Mouse (Mus musculus) limb, embryonic 13.5 days (tissue): ENCODE data around the gene Cdk19. TPM values are rescaled to one million over a fixed set of nuclear protein-coding genes. Genes with fewer than 3 reads are reported as not detected.
A peak's percentile ranks its signal among the peaks of the same experiment; 100 is the strongest.

ENCODE experiments used
- ATAC-seq: fragments of 200-750 bp; cut with Nextera tagmentation; 2 replicates; pipeline ENCODE4 v1.8.0; 2017; ENCODE audit warnings: low read depth, moderate number of reproducible peaks, moderate TSS enrichment; ENCODE audit not compliant: low FRiP score
- H3K27ac ChIP-seq: fragments of 300-500 bp; sonication (generic); 2 replicates; pipeline ENCODE4 v1.5.1; 2015; ENCODE audit warnings: inconsistent platforms, mild to moderate bottlenecking, moderate library complexity
- H3K27me3 ChIP-seq: fragments of 300-500 bp; sonication (generic); 2 replicates; pipeline ENCODE4 v1.6.1; 2015; ENCODE audit warnings: mild to moderate bottlenecking, inconsistent platforms
- H3K36me3 ChIP-seq: fragments of 300-500 bp; sonication (generic); 2 replicates; pipeline ENCODE4 v1.6.1; 2015; ENCODE audit warnings: inconsistent platforms, mild to moderate bottlenecking, moderate library complexity
- H3K4me1 ChIP-seq: fragments of 300-500 bp; sonication (generic); 2 replicates; pipeline ENCODE4 v1.6.1; 2015; ENCODE audit warnings: inconsistent platforms
- H3K4me2 ChIP-seq: fragments of 300-500 bp; sonication (generic); replicated peaks from 2 replicates; pipeline ENCODE4 v1.6.1; 2015; ENCODE audit warnings: inconsistent platforms, mild to moderate bottlenecking, moderate library complexity
- H3K4me3 ChIP-seq: fragments of 300-500 bp; sonication (generic); 2 replicates; pipeline ENCODE4 v1.5.1; 2015; ENCODE audit warnings: moderate library complexity, mild to moderate bottlenecking, inconsistent platforms
- H3K9ac ChIP-seq: fragments of 300-500 bp; sonication (generic); 2 replicates; pipeline ENCODE4 v1.6.1; 2015; ENCODE audit warnings: mild to moderate bottlenecking, inconsistent platforms
- H3K9me3 ChIP-seq: fragments of 300-500 bp; sonication (generic); 2 replicates; pipeline ENCODE4 v1.6.1; 2016; ENCODE audit warnings: inconsistent platforms
- WGBS: fragments of 180-500 bp; shearing (Covaris S2); methylation state at CpG from one replicate; pipeline ENCODE4 v1.1.7; 2015; 5-methylcytosine and 5-hydroxymethylcytosine counted together
- polyA plus RNA-seq: library from polyadenylated mRNA; unstranded; fragments of >200 nt; fragmentation: Nextera tagmentation; extraction: Ambion mirVana; gene quantifications from 2 replicates; pipeline ENCODE4 v1.2.1, GENCODE M21; 2015

The Cdk19 gene
- polyA plus RNA-seq, 1 experiment from 2014 or later = 12.3 TPM

DNA sequence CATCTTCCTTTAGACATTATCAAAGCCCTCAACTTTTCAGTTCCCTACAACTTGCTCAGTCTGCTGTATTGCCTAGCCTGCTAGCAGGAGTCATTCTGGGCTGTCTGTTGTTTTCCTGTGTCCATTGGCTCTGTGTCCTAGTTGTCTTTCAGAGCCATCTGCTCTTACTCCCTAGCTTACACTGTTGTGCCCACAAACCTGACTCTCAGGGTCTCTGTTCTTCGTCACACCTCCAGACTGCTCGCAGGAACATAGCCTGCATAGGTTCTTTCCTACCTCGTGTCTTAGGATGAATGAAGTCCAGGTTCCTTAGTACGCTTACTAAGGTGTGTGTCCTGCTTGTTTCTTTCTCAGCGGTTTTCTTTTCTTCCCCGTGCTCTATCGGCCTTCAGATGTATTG is 35.5 kb downstream of the Cdk19 start:
- Histone ChIP-seq H3K9ac (no peak overlapping the region), H3K36me3 (no peaks in the 10 kb centered on the region), H3K27ac (no peak overlapping the region), H3K9me3 (no peaks in the 10 kb centered on the region), H3K27me3 (no peaks in the 10 kb centered on the region), H3K4me1 (peaks cover 39% of the 10 kb centered on the region), H3K4me3 (no peak overlapping the region), H3K4me2 (no peak overlapping the region)
- ATAC-seq = no peak
- 84% methylated on average over 7 of the region's 7 CpGs for whole genome bisulfite sequencing

DNA sequence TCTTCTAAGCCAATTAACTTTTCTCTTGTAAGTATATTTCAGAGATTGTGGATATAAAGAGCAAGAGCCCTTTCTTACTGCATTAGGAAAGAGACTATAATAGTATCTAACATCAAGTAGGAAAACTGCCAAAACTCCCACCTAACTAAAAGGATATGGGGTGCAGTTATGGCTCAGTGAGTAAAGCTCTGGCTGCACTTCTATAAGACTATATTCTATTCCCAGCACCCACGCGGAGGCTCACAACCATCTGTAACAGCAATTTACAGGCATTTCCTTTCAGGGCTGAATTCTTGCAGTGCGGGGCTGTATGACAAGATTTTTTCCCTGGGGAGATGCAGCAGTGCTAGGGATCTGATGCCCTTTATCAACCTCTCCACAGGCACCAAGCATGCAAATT is 36.9 kb downstream of the Cdk19 start:
- no peak overlapping the region for H3K4me2 ChIP-seq
- H3K9ac ChIP-seq = no peak overlapping the region
- WGBS = 66% methylated on average over 3 of the region's 3 CpGs
- no peaks in the 10 kb centered on the region for H3K27me3 ChIP-seq
- no peaks in the 10 kb centered on the region for H3K9me3 ChIP-seq
- H3K4me3 ChIP-seq = no peak overlapping the region
- H3K4me1 ChIP-seq = peaks cover 34% of the 10 kb centered on the region
- no peaks in the 10 kb centered on the region for H3K36me3 ChIP-seq
- no peak for ATAC-seq
- H3K27ac ChIP-seq = no peak overlapping the region

DNA sequence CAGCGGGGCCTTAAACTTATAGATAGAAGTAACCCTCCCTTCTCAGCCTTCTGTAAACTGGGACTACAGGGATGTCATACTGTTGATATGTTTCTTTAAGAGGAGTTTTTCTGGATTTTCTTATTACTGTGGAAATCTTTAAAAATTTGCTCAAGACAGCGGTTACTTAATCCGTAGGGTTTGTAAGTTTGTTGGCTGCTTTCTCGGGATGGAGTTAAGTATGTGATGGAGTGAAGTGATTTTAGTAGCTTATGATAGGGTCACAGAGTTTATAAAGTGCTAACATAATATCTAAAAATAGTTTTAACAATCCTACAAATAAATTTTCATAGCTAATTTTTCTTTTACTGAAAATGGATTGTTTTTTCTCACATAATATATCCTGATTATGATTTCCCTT is 38.9 kb downstream of the Cdk19 start:
- H3K4me3 ChIP-seq = no peak overlapping the region
- H3K27ac ChIP-seq = no peak overlapping the region
- 63% methylated on average over 4 of the region's 4 CpGs for WGBS
- ATAC-seq = no peak
- peaks cover 18% of the 10 kb centered on the region; the same call in 1 of the 2 replicates for H3K4me1 ChIP-seq
- no peaks in the 10 kb centered on the region for H3K9me3 ChIP-seq
- no peaks in the 10 kb centered on the region for H3K36me3 ChIP-seq
- no peaks in the 10 kb centered on the region for H3K27me3 ChIP-seq
- H3K9ac ChIP-seq = no peak overlapping the region
- H3K4me2 ChIP-seq = no peak overlapping the region

DNA sequence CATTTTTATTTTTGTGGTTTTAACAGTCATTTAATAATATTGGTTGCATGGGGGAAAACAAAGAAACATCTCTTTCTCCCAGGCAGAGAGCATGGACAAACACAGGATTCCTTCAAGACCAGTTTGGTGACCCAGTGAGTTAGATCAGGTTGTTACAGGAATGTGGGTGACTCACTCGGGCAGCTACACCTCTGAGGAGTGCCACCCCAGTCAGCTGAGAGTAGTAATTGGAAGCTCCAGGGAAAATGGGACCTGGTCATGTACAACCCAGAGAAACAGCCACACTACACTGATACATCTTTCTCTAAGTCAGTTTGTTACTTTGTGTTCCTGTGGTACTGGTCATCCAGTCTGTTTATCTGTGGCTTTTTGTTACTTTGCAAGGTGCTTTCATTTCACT is 40.3 kb downstream of the Cdk19 start:
- H3K36me3 ChIP-seq = no peaks in the 10 kb centered on the region
- no peak overlapping the region for H3K27ac ChIP-seq
- ATAC-seq = no peak
- no peaks in the 10 kb centered on the region for H3K9me3 ChIP-seq
- no peak overlapping the region for H3K9ac ChIP-seq
- no peak overlapping the region for H3K4me3 ChIP-seq
- no peaks in the 10 kb centered on the region for H3K27me3 ChIP-seq
- WGBS = 52% methylated on average over 1 of the region's 1 CpGs
- peaks cover 18% of the 10 kb centered on the region; the same call in 1 of the 2 replicates for H3K4me1 ChIP-seq
- no peak overlapping the region for H3K4me2 ChIP-seq

DNA sequence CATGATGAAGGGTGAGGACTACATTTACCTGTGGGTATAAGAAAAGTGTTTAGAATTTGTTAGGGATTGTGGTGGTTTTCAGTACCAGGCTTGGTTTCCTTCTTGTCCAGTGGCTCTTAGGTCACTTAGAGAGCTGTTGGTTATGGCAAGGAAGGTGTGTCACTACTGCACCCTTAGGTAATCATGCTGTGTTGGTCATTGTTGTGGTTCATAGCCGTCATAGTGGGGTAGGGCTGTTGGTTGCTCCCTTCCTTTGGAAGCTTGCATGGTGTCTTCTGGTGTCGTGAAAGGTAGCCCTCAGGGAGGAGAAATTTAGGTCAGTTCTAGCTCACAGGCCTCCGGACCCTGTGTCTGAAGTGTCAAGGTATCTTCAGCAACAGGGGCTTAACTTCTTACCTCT is 46.0 kb downstream of the Cdk19 start:
- no peaks in the 10 kb centered on the region for H3K27me3 ChIP-seq
- H3K36me3 ChIP-seq = no peaks in the 10 kb centered on the region
- no peak overlapping the region for H3K4me3 ChIP-seq
- no peaks in the 10 kb centered on the region for H3K9me3 ChIP-seq
- no peak overlapping the region for H3K4me2 ChIP-seq
- no peak for ATAC-seq
- H3K9ac ChIP-seq = no peak overlapping the region
- no peaks in the 10 kb centered on the region for H3K4me1 ChIP-seq
- no peak overlapping the region for H3K27ac ChIP-seq
- WGBS = 86% methylated on average over 3 of the region's 3 CpGs

DNA sequence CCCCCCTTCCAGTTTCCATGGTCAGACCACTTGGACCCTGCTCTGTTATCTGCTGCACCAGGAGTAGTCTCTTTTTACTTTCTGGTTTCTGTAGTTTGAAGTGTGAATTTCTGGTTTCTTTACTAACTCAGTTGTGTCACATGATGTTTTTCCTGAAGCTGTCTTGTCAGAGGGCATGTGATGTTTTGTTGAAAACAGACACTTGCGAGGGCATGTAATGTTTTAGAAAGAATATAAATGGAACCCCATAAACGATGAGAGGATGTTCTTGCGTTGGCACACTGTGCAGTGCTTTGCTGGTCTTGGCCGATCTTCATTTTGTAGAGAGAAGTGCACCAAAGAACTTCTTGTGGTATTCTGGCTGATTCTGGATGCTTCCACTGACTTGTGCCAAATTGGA is 46.8 kb downstream of the Cdk19 start:
- WGBS = 94% methylated on average over 4 of the region's 4 CpGs
- Histone ChIP-seq H3K9me3 (peaks cover under 1% of the 10 kb centered on the region; the same call in 1 of the 2 replicates), H3K36me3 (no peaks in the 10 kb centered on the region), H3K4me1 (no peaks in the 10 kb centered on the region), H3K27ac (no peak overlapping the region), H3K9ac (no peak overlapping the region), H3K4me3 (no peak overlapping the region), H3K27me3 (no peaks in the 10 kb centered on the region), H3K4me2 (no peak overlapping the region)
- no peak for ATAC-seq

DNA sequence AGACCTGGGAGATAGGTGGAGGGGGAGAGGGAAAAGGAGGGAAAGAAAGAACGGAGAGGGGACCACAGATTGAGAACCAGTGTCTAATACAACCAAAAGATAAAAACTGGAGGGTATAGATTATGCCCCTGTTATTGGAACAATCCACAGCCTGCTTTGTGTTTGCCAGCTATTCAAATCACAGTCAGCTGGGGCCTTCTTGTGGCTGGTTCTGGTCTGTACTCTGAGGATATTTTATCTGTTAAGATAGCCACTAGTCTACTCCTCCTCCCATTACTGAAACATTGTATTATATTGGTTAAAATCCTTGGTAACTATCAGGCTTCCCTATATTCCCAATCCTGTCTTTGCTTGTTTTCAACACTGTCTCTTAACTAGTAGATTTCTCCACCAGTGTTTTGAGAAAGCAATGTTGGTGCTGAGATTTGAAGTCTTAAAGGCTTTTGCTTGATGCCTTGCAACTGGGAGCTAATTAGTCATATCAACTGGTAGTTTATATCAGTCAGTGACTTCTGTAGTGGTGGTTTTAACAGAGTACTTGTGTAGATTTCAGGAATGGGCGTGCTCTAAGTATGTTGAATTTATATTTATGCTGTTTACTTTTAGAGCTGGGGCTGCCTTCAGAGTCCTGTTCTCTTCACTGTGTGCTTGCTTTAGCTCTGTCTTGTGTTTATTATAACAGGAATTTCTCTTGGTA is 54.2 kb downstream of the Cdk19 start:
- Histone ChIP-seq H3K4me1 (no peaks in the 10 kb centered on the region), H3K27ac (no peak overlapping the region), H3K4me2 (no peak overlapping the region), H3K36me3 (peaks cover 5% of the 10 kb centered on the region), H3K9ac (no peak overlapping the region), H3K4me3 (no peak overlapping the region), H3K9me3 (peaks cover 3% of the 10 kb centered on the region; the same call in 1 of the 2 replicates), H3K27me3 (no peaks in the 10 kb centered on the region)
- WGBS = 78% methylated on average over 2 of the region's 2 CpGs
- ATAC-seq = no peak

DNA sequence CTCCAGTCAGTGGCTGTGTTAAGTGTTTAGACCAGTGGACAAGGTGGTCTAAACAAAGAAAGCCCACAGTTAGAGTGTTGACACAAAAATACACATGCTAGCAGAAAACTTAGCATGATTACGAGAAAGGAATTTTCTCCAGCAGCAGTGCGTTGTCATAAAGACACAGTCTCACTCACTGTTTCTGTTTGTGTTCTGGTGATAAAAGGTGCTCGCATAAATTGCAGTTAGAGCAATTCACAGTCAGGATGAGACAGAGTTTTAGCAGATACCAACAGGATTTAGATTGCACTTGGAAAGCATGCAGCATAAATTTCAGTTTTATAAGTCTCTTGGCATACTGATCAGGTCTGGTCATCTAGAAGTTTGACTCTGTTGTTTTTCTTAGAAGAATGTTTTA is 59.5 kb downstream of the Cdk19 start:
- Histone ChIP-seq H3K4me3 (no peak overlapping the region), H3K4me1 (peaks cover 3% of the 10 kb centered on the region; the same call in 1 of the 2 replicates), H3K27ac (peak overlapping the region; percentile 75), H3K4me2 (no peak overlapping the region), H3K36me3 (peaks cover 11% of the 10 kb centered on the region), H3K9ac (no peak overlapping the region), H3K9me3 (no peaks in the 10 kb centered on the region), H3K27me3 (no peaks in the 10 kb centered on the region)
- ATAC-seq = no peak
- 67% methylated on average over 3 of the region's 3 CpGs for WGBS

DNA sequence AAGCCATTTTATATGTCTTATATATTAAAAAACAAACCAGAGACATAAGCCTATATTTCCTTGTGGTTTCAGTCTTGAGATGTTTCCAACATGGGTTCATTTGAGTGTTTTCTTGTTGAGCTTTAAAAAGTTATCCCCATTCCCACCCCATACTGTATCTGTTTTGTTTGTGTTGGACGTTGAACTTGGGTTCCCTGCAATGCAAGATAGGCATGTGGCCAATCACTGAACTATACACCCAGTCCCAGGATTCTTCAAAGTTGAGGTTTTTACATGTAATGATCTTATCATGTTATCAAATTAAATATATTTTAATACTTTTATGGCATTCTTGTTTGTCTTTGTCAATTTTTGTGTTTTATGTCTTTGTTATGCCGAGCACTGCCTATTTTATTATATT is 60.0 kb downstream of the Cdk19 start:
- peaks cover 3% of the 10 kb centered on the region; the same call in 1 of the 2 replicates for H3K4me1 ChIP-seq
- H3K4me2 ChIP-seq = no peak overlapping the region
- no peak overlapping the region for H3K27ac ChIP-seq
- H3K36me3 ChIP-seq = peaks cover 11% of the 10 kb centered on the region
- H3K4me3 ChIP-seq = no peak overlapping the region
- no peaks in the 10 kb centered on the region for H3K9me3 ChIP-seq
- 74% methylated on average over 2 of the region's 2 CpGs for WGBS
- no peaks in the 10 kb centered on the region for H3K27me3 ChIP-seq
- ATAC-seq = no peak
- H3K9ac ChIP-seq = no peak overlapping the region

DNA sequence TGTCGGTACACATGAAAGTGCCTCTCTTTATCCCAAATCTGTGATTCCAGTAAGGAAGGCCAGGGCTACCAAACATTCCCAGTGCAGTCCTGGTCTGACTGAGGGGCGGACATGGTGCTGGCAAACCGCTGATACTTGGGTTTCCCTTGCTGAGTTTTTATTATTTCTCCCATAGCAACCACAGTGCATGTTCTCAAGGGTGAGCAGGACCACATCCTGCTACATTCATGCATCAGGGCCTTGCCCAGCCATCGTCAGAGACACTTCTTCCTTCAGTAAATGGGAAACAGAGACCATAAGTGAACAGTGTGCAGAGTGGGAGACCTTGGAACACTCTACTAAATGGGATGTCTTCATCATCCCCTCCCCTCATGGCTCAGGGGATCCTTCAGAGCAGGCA is 60.9 kb downstream of the Cdk19 start:
- Histone ChIP-seq H3K4me3 (no peak overlapping the region), H3K9me3 (no peaks in the 10 kb centered on the region), H3K36me3 (peaks cover 11% of the 10 kb centered on the region), H3K27me3 (no peaks in the 10 kb centered on the region), H3K9ac (no peak overlapping the region), H3K4me2 (no peak overlapping the region), H3K27ac (no peak overlapping the region), H3K4me1 (peaks cover 3% of the 10 kb centered on the region; the same call in 1 of the 2 replicates)
- WGBS = 85% methylated on average over 4 of the region's 4 CpGs
- ATAC-seq = no peak

DNA sequence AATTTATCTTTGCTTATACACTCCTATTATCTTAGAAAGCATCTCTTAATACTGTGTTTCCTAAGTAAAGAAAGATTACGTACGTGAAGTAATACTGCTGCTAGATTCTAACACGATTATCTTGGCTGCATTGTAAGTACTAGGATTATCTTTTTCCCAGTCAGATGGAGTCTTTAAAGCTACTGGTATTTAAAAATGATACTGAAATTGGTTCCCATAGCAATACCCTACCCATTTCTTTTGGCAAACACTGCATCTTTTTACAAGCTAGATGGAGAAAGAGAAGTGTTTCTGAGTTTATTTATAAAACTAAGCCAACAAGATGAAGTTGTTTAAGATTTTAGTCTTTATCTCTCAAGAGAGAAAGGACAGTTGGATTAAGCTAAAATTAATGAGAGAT is 67.3 kb downstream of the Cdk19 start:
- no peak overlapping the region for H3K4me3 ChIP-seq
- H3K36me3 ChIP-seq = no peaks in the 10 kb centered on the region
- no peaks in the 10 kb centered on the region for H3K9me3 ChIP-seq
- no peaks in the 10 kb centered on the region for H3K4me1 ChIP-seq
- no peak overlapping the region for H3K9ac ChIP-seq
- no peak overlapping the region for H3K27ac ChIP-seq
- H3K27me3 ChIP-seq = no peaks in the 10 kb centered on the region
- no peak for ATAC-seq
- H3K4me2 ChIP-seq = no peak overlapping the region
- WGBS = 95% methylated on average over 3 of the region's 3 CpGs

DNA sequence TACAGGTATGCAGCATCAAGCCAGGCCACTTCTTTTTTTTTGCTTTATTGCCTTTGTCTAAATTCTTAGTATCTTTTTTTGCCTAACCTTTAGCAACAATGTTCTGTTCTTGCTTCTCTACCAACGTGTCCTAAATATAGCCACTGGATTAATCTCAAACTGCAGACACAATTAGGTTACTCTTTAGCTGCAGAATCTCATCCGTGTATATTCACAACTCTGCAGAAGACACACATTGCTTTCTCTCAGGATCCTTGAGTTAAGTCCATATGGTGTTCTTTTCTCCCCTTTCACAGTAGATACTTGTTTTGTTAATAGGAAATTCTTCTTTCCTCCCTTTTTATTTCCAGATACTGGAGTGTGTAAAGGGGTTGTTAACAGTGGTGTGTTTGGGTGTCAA is 70.0 kb downstream of the Cdk19 start:
- no peak overlapping the region for H3K27ac ChIP-seq
- no peak overlapping the region for H3K4me2 ChIP-seq
- H3K4me1 ChIP-seq = 0 out of 2 replicates have a peak, but pooled peaks cover 7% of the 10 kb centered on the region
- H3K27me3 ChIP-seq = no peaks in the 10 kb centered on the region
- H3K4me3 ChIP-seq = no peak overlapping the region
- no peaks in the 10 kb centered on the region for H3K36me3 ChIP-seq
- ATAC-seq = no peak
- 93% methylated on average over 2 of the region's 2 CpGs for WGBS
- no peaks in the 10 kb centered on the region for H3K9me3 ChIP-seq
- no peak overlapping the region for H3K9ac ChIP-seq

DNA sequence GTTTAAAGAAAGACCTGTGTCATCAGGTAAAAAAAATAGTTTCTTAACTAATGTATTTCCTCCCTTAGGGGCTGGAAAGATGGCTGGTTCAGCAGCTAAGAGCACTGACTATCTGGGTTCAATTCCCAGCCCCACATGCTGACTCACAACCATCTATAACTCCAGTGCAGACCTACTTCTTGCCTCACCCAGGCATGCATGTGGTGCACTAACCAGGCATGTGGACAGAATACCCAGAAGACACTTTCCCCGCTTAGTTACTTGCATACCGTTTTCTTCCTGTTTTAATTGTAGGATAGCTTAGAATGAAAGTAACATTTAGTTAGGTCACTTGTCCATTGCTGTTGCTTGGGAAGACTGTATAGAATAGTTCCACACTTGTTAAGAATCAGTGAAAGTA is 72.0 kb downstream of the Cdk19 start:
- Histone ChIP-seq H3K4me1 (0 out of 2 replicates have a peak, but pooled peaks cover 7% of the 10 kb centered on the region), H3K27me3 (no peaks in the 10 kb centered on the region), H3K9ac (no peak overlapping the region), H3K4me2 (no peak overlapping the region), H3K27ac (no peak overlapping the region), H3K9me3 (no peaks in the 10 kb centered on the region), H3K4me3 (no peak overlapping the region), H3K36me3 (no peaks in the 10 kb centered on the region)
- WGBS = 93% methylated on average over 2 of the region's 2 CpGs
- no peak for ATAC-seq
